Mouse (Mus musculus) yolk sac, embryonic 10.5 days (tissue): Measurements from ENCODE around the gene Mms19.
"Not testable (repeated sequence)": the region's sequence is repeated elsewhere in the genome, so short reads cannot be mapped to it uniquely, and the experiment has no call there.

Source experiments
- DNase-seq: peaks from one replicate; pipeline ENCODE4 v3.0.0-alpha.2; 2017; ENCODE audit warnings: low spot score

Gene Mms19

GRCm38 (mm10) chr19:41933179-41934086 lies 47.5 kb downstream of the Mms19 start, which contains the start of the genes Exosc1 and Zdhhc16:
Gene Exosc1, minus strand, starts transcription at chr19:41933423.
Gene Zdhhc16, plus strand, starts transcription at chr19:41933480.
- peak; percentile 98 for DNase-seq

GRCm38 (mm10) chr19:41932686-41933085 lies 48.3 kb downstream of the Mms19 start:
- DNase-seq, result peak; percentile 18

- DNase-seq, result no peak
Measured at GRCm38 (mm10) chr19:41920412-41921067, 60.4 kb downstream of the Mms19 start.

- no peak for DNase-seq
Measured at GRCm38 (mm10) chr19:41919471-41919870, 61.5 kb downstream of the Mms19 start.

GRCm38 (mm10) chr19:41916853-41917252 lies 64.1 kb downstream of the Mms19 start:
- no peak for DNase-seq

- no peak for DNase-seq
Measured at GRCm38 (mm10) chr19:41915294-41915693, 65.7 kb downstream of the Mms19 start.

- not testable (repeated sequence) for DNase-seq
Measured at GRCm38 (mm10) chr19:41914592-41914882, 66.4 kb downstream of the Mms19 start.

GRCm38 (mm10) chr19:41913774-41914591 lies 67.0 kb downstream of the Mms19 start:
- DNase-seq, result no peak

GRCm38 (mm10) chr19:41912121-41913080 lies 68.6 kb downstream of the Mms19 start:
- DNase-seq, result peak; percentile 57

- peak; percentile 98 for DNase-seq
Measured at GRCm38 (mm10) chr19:41911178-41912073, 69.5 kb downstream of the Mms19 start, which contains the start of gene Pgam1. Gene Pgam1, plus strand, starts transcription at chr19:41911923.

- no peak for DNase-seq
Measured at GRCm38 (mm10) chr19:41910396-41910795, 70.6 kb downstream of the Mms19 start.

GRCm38 (mm10) chr19:41908736-41909135 lies 72.2 kb downstream of the Mms19 start:
- DNase-seq, result no peak

- DNase-seq, result no peak
Measured at GRCm38 (mm10) chr19:41907079-41907760, 73.7 kb downstream of the Mms19 start.

- no peak for DNase-seq
Measured at GRCm38 (mm10) chr19:41906311-41907078, 74.5 kb downstream of the Mms19 start.

GRCm38 (mm10) chr19:41905246-41905645 lies 75.7 kb downstream of the Mms19 start:
- DNase-seq, result no peak

GRCm38 (mm10) chr19:41902848-41903593 lies 77.9 kb downstream of the Mms19 start:
- DNase-seq, result no peak

GRCm38 (mm10) chr19:41901696-41902095 lies 79.3 kb downstream of the Mms19 start:
- DNase-seq, result no peak
